Mouse (Mus musculus) liver, adult 2 months (tissue): ENCODE measurements around the gene Pou6f2.

Experiments
- CTCF ChIP-seq: fragments of 200-500 bp; IDR thresholded peaks from 2 replicates; pipeline ENCODE4 v1.5.1; 2011; ENCODE audit warnings: low read depth, low read length, control low read depth
- POLR2A ChIP-seq: fragments of 200-500 bp; IDR thresholded peaks from 2 replicates; pipeline ENCODE4 v1.6.1; 2011; ENCODE audit warnings: low read length, control low read depth; ENCODE audit not compliant: insufficient read depth; ENCODE audit errors: extremely low read depth

DNA sequence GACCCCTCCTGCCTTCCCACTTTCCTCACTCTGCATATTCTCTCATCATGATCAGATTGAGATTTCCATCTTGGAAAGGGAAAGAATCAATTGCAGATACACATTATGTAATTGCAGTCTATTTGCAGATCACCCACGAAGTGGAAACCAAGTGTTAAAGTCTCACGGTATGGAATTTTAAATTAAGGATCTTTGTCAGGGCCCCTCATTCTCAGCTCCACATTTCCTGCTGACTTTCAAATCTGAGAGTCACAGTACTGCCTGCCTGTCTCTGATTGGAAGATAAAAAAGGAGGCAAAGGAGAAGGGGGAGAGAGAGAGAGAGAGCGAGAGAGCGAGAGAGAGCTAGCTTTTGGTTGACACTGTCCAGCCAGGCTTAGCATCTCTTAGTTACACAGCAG, 9.8 kb downstream of the Pou6f2 start:
- TF ChIP-seq POLR2A (no peak), CTCF (no peak)
